17 mouse cellular contexts compared by ENCODE assay signal in genomic region chr10:25571319-25572240, GRCm38 (mm10). TPM values are rescaled to one million over a fixed set of nuclear protein-coding genes. Genes with fewer than 3 reads are reported as not detected.
A peak's percentile ranks its signal among the peaks of the same experiment; 100 is the strongest.
DNase-seq lines count a peak whose midpoint lies in the region; ATAC-seq and TF ChIP-seq lines count a peak whose summit lies in the region.
"Had no signal": no experiment of that assay in that cellular context is flagged by ENCODE, and none has a peak within 500 bp of the region (broad histone marks: within the 10 kb centered on the region; RNA-seq: fewer than 3 reads in every experiment).

No protein-coding gene starts in this region.

- H3K36me3 ChIP-seq in kidney, embryonic 15.5 days: no peaks in the 10 kb centered on the region
- H3K36me3 ChIP-seq in forebrain, embryonic 16.5 days (ENCODE audit: control insufficient read depth, insufficient read depth): no peaks in the 10 kb centered on the region
- no peaks in the 10 kb centered on the region for H3K36me3 ChIP-seq in midbrain, embryonic 10.5 days
- H3K36me3 ChIP-seq: embryonic facial prominence, embryonic 12.5 days; liver, embryonic 12.5 days had no signal

- no peak for TF ChIP-seq CTCF in left cerebral cortex, adult 2 months (IDR thresholded peaks at IDR 0.05)

- intact Hi-C loops in heart, postnatal 25 days (cut with DNase I): no loop called here
- intact Hi-C loops in left cerebral cortex, adult 2 months (cut with DNase I): no loop called here

- H3K9ac ChIP-seq in kidney, embryonic 15.5 days: no peak overlapping the region
- H3K9ac ChIP-seq in forebrain, embryonic 16.5 days (replicated peaks; ENCODE audit: low read depth, low read length): no peak overlapping the region; the same call in 1 of the 2 replicates
- H3K9ac ChIP-seq: embryonic facial prominence, embryonic 12.5 days; liver, embryonic 12.5 days had no signal

- no peak overlapping the region for H3K4me2 ChIP-seq in kidney, embryonic 15.5 days
- 0 out of 2 replicates have a peak overlapping the region, but pooled peaks have one; percentile 13 for H3K4me2 ChIP-seq in forebrain, embryonic 16.5 days (ENCODE audit: low read length)
- H3K4me2 ChIP-seq: embryonic facial prominence, embryonic 12.5 days; liver, embryonic 12.5 days had no signal

- DNase-seq in kidney, adult 8-10 months: no peak
- DNase-seq in midbrain, embryonic 10.5 days (ENCODE audit: low spot score): peak; percentile 19
- peak; percentile 36 for DNase-seq in retina, embryonic 14.5 days (ENCODE audit: low spot score)
- no peak for DNase-seq in heart, postnatal 25 days (ENCODE audit: low spot score)
- DNase-seq in left cerebral cortex, adult 2 months (ENCODE audit: extremely low spot score in 1 of 2, low spot score in 2 of 2): no peak
- DNase-seq: cerebellum, adult 8-10 months; lung, postnatal 14 days had no signal

- no peaks in the 10 kb centered on the region for H3K9me3 ChIP-seq in kidney, embryonic 15.5 days (replicated peaks)
- H3K9me3 ChIP-seq in forebrain, embryonic 16.5 days (ENCODE audit: control insufficient read depth, low read length): no peaks in the 10 kb centered on the region
- H3K9me3 ChIP-seq in midbrain, embryonic 10.5 days (replicated peaks): no peaks in the 10 kb centered on the region
- H3K9me3 ChIP-seq: embryonic facial prominence, embryonic 12.5 days; liver, embryonic 12.5 days had no signal

- H3K27ac ChIP-seq in kidney, embryonic 15.5 days: no peak overlapping the region
- H3K27ac ChIP-seq in forebrain, embryonic 16.5 days (ENCODE audit: low read length): peak overlapping the region; percentile 12; the same call in 1 of the 2 replicates
- H3K27ac ChIP-seq in midbrain, embryonic 10.5 days (replicated peaks): peak overlapping the region; percentile 67
- no peak overlapping the region for H3K27ac ChIP-seq in left cerebral cortex, adult 2 months
- H3K27ac ChIP-seq: embryonic facial prominence, embryonic 12.5 days; liver, embryonic 12.5 days had no signal

- H3K27me3 ChIP-seq in kidney, embryonic 15.5 days: no peaks in the 10 kb centered on the region
- H3K27me3 ChIP-seq in forebrain, embryonic 16.5 days (replicated peaks; ENCODE audit: control insufficient read depth, insufficient read depth, low read length): no peaks in the 10 kb centered on the region
- no peaks in the 10 kb centered on the region for H3K27me3 ChIP-seq in midbrain, embryonic 10.5 days (ENCODE audit: low read depth, poor library complexity, severe bottlenecking)
- H3K27me3 ChIP-seq: embryonic facial prominence, embryonic 12.5 days; liver, embryonic 12.5 days had no signal

- no peak overlapping the region for H3K4me3 ChIP-seq in kidney, embryonic 15.5 days (replicated peaks)
- H3K4me3 ChIP-seq in forebrain, embryonic 16.5 days (replicated peaks; ENCODE audit: low read length): no peak overlapping the region
- peak overlapping the region; percentile 24; the same call in 1 of the 2 replicates for H3K4me3 ChIP-seq in midbrain, embryonic 10.5 days
- H3K4me3 ChIP-seq in left cerebral cortex, adult 2 months: no peak overlapping the region
- H3K4me3 ChIP-seq: embryonic facial prominence, embryonic 12.5 days; liver, embryonic 12.5 days had no signal

- ATAC-seq in kidney, embryonic 15.5 days (replicated peaks; ENCODE audit: low FRiP score): 0 out of 2 replicates have a peak, but pooled peaks have one; percentile 36
- ATAC-seq in forebrain, embryonic 16.5 days: peak; percentile 84
- ATAC-seq: activated CD4-positive, CD25-positive, alpha-beta regulatory T cell, adult 4 months; liver, embryonic 12.5 days had no signal

- 0 out of 2 replicates have a peak, but pooled peaks cover 7% of the 10 kb centered on the region for H3K4me1 ChIP-seq in kidney, embryonic 15.5 days
- H3K4me1 ChIP-seq in forebrain, embryonic 16.5 days (replicated peaks; ENCODE audit: control insufficient read depth, insufficient read depth, low read length): peaks cover 3% of the 10 kb centered on the region; the same call in 1 of the 2 replicates
- H3K4me1 ChIP-seq in midbrain, embryonic 10.5 days: peaks cover 13% of the 10 kb centered on the region
- H3K4me1 ChIP-seq: embryonic facial prominence, embryonic 12.5 days; liver, embryonic 12.5 days had no signal

- WGBS in kidney, embryonic 15.5 days: 32% methylated on average over 9 of the region's 9 CpGs
- 20% methylated on average over 9 of the region's 9 CpGs for WGBS in forebrain, embryonic 16.5 days
- WGBS in midbrain, embryonic 10.5 days: 52% methylated on average over 9 of the region's 9 CpGs

RNA-seq across cellular contexts. Expression of gene Smlr1, which starts 35.5 kb away (rescaled TPM):
- 0.22 and 0.93 TPM in 2 replicates for polyA plus RNA-seq in kidney, embryonic 15.5 days (2015; fragmentation: Nextera tagmentation; extraction: Ambion mirVana)
- not detected in 2 replicates for polyA plus RNA-seq in forebrain, embryonic 16.5 days (2015; fragmentation: Nextera tagmentation; extraction: Ambion mirVana)
- polyA plus RNA-seq in midbrain, embryonic 10.5 days (2016; fragmentation: Nextera tagmentation; extraction: Ambion mirVana): not detected in 2 replicates
- not detected for total RNA-seq in heart, postnatal 25 days (2021)
- not detected for total RNA-seq in left cerebral cortex, adult 2 months (2021)
- total RNA-seq: gastrocnemius, postnatal 4 days; layer of hippocampus, adult 18-20 months; left cerebral cortex, postnatal 14 days had no signal
- polyA plus RNA-seq: activated CD4-positive, CD25-positive, alpha-beta regulatory T cell, adult 4 months; embryonic facial prominence, embryonic 12.5 days; heart, embryonic 14.5 days; intestine, embryonic 14.5 days had no signal

Comparison
In these comparisons a context has a peak if more than half of its experiments do, and no peak if none do; other contexts are left out.
1. H3K27ac ChIP-seq: peak in forebrain, embryonic 16.5 days (single experiment) and midbrain, embryonic 10.5 days (single experiment); none in kidney, embryonic 15.5 days (single experiment) and left cerebral cortex, adult 2 months (single experiment).
2. DNase-seq: peak in midbrain, embryonic 10.5 days (single experiment) and retina, embryonic 14.5 days (single experiment); none in kidney, adult 8-10 months (0 of 2), heart, postnatal 25 days (single experiment) and left cerebral cortex, adult 2 months (0 of 2).